Mouse (Mus musculus): ENCODE results near the gene Akr1c14. TPM values are rescaled to one million over a fixed set of nuclear protein-coding genes. Genes with fewer than 3 reads are reported as not detected.
"Not testable (repeated sequence)": the region's sequence is repeated elsewhere in the genome, so short reads cannot be mapped to it uniquely, and the experiment has no call there.

Akr1c14 gene
- 1 to 10 TPM; 3.0 to 3.5 TPM for total RNA-seq (2021)
- long read RNA-seq, experiment 1, partial matches to known transcripts, result 0 of 4 reads
- long read RNA-seq, experiment 1, other reads (novel, unspliced or antisense), result 0 of 4 reads
- long read RNA-seq, experiment 2, partial matches to known transcripts, result 1 of 6 reads
- long read RNA-seq, experiment 2, other reads (novel, unspliced or antisense), result 1 of 6 reads

DNA sequence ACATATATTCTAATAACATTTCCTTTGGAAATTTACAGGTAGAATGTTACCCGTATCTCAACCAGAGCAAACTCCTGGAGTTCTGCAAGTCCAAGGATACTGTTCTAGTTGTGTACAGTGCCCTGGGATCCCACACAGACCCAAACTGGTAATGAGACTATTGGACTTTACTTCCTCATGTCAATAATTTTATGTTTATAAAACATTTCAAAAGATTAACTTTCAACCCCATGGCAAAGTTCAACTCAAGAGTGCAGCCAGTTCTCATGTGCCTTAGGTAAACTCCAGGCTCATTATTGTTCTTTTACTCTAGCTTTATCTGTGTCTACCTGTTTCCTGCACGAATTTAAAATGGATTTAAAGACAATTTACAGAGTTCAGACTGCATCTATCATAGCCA is at the start of gene Akr1c14:
Gene Akr1c14 (plus strand): TSS at position 293 of the 400 bp plus-strand sequence.
- no peak for DNase-seq

DNA sequence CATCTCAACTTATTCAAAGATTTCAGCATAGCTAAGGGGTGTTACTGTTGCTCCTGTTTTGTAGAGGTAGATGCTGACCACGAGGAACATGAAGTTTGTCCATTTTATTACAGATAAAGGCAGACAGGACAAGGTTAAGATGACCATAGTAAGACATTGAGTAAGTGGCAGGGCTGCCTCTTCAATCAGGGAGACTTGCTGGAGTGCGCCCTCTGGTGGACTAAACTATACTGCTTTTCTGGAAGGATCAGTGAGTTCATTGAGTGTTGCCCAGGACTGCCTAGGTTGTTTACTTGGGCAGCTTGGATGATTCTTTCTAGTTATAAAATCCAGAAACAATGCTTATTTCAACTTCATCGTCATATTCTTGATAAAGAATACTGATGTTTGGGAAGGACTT is 47.1 kb upstream of the Akr1c14 start:
- DNase-seq, result peak; percentile 75

DNA sequence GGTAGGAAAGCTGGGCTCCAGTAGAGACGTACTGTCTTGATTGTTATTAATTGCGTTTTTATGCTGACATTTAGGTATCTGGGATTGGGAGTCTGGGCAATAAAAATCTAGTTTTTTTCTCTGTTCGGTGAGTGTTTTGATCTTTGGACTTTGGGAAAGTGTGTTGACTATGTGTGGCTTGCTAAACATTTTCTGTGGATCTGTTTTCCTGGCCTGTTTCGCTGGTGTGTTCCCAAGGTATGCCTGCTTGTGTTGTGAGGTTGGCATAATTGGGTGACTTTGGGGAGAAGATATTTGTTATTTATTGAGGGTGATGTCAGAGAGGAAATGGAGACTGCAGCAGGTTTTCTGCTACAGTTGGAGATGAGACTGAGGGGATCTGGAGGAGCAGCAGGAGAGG is 38.0 kb upstream of the Akr1c14 start:
- DNase-seq, result no peak

DNA sequence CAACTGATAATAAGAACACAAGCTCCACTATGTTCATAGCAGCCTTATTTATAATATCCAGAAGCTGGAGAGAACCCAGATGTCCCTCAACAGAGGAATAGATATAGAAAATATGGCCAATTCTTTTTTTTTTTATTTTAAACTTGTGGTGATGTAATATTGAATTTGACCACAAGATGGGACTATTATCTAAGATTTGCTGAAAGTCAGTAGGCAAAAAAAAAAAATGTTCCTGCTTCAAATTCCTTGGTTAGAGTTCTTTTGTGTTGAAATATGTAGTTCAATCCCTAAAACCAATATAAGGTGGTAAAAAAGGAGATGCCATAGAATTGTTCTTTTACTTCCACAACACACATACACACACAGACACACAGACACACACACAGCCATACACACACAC is 35.0 kb upstream of the Akr1c14 start:
- DNase-seq, result no peak

DNA sequence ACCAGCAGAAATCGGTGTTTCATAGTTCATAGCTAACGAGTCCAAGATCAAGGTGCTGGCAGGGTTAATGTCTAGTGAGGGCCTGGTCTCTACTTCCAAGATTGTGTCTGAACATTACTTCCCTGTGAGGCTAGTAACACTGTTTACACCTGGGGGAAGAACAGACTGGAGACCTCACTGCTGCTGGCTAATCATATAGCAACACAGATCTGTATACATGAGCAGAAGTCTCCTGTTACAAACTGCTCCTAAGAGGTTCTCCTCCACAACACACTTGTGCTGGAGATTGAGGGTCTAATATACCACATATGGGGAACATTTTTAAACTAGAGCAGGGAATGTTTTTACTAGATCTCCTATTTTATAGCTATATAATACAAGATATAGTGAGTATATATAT is 18.9 kb upstream of the Akr1c14 start:
- DNase-seq, result no peak

DNA sequence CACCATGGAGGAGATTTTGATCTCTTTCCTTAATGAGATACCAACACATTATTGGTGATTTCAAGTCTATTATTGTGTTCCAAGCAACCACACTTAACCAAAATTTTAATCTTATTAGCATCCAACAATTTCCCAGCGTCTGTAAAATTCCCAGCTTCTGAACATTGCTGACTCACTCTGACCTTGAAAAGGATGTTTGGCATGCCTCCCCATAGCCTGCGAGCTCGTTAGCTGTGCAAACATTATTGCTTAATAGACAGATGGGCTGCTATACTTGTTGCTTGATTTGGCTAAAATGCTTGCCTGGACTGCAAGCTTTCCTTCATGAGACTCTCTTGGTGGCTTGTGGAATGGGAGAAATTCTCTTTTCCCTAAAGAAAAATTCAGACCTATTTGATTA is 16.3 kb upstream of the Akr1c14 start:
- DNase-seq, result no peak

DNA sequence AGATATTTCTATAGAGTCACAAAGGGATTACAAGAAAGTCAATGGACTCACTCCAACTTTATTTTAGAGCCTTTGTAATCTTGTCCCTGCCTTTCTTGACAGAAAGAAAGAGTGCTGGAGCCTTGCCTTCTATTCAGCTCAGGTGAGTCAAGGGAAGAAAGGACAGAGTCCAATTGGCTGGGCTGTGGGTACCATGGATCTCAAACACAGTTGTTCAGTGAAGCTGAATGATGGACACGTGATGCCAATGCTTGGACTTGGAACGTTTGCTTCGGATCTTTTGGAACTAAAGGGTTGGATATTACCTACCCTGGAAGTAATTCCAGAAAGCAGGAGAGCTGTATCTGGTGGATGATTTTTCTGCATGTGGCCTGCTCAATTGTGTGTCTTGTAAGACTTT is 13.8 kb upstream of the Akr1c14 start:
- no peak for DNase-seq

DNA sequence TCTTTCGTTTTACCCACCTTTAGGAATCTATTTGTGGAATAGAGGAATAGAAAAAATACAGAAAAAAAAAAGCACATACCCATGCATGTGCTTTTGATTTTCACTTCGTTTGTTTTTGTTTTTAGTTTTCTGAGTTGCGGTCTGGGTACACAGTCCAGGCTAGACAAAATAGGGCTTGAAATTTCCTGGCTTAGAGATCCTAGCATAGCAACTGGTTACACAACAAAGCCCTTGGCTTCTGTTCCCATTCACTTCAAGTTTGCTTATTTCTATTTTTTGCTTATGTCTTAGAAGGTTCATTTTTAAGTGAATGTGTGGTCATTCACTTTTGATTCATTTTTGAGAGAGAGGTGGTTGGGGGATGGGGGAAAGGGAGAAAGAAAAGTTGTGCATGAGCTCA is 2.7 kb upstream of the Akr1c14 start:
- no peak for DNase-seq

DNA sequence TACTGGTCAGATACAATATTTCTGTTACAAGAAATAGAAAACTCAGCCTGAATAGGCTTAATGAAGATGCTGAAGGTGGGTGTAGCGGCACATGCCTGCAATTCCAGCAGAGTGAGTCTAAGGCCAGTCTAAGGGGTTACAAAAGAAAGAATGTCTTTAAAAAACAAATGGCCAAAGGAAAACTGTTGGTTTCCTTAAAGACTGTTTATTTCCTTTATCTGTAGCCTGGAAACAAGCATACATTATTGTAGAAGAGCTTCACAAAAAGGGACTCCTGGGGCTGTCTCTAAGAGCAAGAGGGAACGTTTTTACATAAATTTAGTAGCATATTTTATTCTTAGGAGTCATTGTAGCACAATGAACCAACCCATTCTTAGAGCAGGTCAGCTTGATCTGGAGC is 2.0 kb upstream of the Akr1c14 start:
- DNase-seq, result no peak

DNA sequence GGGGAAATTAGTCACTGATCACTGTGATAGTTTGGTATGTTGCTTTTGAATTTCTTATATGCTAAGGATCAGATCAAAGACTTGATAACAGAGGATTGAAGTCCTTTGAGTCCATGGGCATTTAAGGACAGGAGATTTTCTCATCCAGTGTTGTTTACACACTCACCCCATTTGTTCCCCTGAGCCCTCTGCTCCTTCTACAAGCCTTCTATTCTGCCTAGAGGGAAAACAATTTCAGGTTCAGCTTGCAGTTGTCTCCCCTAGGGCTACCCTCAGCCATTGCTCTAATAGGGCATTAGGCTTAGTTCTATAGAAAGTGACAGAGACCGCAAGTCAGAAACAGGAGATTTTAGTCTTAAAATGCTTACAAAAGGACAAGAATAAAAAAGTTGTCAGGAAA is 585 bp upstream of the Akr1c14 start:
- DNase-seq, result no peak

DNA sequence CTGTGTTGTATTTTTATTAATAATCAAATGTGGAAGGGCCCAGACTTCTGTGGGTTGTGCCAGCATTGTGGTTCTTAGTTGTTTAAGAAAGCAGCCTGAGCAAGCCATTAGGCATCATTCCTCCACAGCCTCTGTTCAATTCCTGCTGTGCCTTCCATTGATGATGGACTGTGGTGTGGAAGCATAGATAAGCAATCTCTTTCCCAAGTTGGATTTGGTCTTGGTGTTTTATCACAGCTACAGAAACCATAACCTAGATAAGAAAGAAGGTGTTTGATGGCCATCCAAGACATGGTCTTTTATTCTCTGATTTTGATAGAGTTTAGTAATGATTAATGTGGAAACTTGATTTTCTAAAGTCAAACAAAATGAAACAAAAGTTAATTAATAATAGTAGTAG is 844 bp downstream of the Akr1c14 start:
- DNase-seq, result no peak

DNA sequence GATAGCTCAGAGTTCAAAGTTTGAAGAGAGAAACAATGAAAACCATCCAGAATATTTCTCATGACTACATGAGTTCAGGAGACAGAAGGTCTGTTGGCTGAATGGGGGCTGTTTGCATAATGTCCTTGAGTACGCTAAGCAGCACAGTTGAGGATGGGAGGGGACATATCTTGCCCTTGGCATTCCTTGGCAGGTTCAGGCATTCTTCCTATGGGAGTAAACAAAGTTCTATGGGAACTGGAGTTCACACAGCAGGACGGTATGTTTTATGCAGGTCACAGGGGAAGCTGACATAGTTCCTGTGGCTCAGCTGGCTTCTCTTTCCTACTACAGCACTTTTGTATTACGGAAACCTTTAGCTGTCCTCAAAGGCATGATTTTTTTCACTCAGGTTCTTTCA is 6.6 kb downstream of the Akr1c14 start:
- DNase-seq, result no peak

DNA sequence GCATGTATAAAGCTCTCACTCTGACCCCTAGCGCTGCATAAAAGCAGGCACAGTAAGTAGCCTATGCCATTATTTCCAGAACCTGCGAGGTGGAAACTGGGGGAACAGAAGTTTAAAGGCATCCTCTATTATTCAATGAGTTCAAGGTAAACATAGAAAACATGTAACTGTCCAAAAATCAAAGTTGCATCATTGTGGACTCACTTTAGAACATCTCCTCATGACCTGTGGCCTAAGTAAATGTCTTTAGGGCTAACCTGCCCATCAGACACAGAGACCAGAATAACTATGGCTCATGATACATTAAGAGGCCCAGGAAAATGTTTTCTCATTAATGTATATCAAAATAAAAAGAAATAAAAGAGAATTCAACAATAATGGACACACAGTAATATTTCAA is 7.4 kb downstream of the Akr1c14 start:
- DNase-seq, result no peak

DNA sequence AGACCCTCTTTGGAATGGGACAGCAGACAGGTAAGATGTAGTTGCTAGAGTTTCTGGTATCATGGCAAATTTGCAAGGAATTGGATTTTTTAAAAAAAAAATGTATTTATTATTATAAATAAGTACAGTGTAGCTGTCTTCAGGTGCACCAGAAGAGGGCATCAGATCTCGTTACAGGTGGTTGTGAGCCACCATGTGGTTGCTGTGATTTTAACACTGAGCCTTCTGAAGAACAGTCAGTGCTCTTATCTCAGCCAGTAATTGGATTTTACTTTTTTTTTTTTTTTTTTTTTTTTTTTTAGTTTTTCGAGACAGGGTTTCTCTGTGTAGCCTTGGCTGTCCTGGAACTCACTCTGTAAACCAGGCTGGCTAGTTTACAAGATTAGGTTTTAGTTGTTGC is 9.4 kb downstream of the Akr1c14 start:
- DNase-seq, result not testable (repeated sequence)

DNA sequence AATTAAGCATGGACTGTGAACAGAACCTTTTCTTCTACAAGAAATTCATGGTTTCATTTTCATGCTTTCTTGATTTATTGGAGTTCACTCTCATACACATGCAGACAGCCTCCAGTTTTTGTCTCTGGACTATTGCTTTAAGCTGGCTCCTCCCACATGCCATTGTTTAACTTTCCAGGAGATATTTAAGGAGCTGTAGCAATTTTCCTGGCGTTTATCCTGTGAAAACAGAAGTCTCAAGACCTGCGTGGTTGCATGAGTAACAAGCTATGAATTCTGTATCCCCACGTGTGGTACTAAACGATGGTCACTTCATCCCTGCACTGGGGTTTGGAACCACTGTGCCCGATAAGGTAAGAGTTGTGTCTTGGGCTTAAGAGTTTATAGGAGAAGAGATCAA is 10.6 kb downstream of the Akr1c14 start:
- no peak for DNase-seq

DNA sequence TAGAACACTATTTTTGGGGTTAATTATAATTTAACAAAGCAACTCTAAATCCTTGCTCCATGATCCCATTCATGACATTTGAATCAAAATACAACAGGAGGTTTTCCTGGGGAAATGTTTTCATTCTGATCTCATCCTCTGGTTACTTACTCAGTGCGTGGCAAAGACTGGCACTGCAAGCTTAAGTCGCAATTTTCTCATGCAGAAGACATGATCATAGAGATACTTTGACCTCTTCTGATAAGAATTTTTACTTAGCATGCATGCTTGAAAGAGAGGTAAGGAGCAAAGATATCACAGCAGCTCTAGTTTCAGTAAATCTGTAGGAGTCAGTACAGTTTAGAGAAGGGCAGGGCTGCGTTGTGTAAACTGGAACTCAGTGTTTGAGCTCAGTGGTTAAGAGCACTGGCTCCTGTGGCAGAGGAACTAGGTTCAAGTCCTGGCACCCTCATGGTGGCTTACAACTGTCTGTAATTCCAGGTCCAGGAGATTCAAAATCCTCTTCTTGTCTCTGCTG is 11.5 kb downstream of the Akr1c14 start:
- DNase-seq, result no peak

DNA sequence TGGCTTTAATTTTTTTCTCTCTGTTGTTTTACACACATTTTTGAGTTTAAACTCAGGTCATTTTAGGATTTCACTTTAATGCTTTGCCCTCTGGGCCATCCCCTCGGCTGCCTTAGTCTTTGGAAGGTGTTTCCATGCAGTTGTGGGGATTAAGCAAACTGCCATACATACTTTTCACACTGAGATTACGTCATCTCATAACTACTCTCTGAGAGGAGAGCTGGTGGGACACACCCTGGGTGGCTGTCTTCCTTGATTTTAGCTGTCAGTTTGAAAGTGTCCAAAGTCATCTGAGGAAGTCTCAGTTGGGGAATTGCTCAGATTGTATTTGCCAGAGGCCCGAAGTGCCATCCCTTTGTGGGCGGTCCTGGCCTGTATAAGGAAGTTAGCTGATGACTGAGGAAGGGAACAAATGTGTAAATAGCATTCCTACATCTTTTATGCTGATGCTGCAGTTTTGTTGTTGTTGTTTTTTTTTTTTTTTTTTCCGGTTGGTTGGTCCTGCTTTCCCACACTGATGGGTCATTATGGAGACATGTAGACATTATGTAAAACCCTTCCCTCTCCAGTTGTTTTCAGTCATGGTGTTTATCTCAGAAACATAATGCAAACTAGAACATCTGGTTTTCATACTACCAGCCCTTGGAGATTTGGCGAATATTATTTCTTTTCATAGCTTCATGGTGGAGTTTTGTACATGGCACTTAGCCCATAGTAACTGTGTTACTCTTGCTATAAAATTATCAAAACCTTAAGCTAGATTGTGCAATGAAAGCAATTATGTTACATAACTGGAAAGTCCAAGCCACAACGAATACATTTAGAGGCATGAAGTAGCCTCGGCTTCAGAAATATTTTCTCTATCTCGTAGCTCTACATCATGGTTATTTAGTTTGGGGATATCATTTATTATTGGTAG is 28.0 kb downstream of the Akr1c14 start:
- no peak for DNase-seq

DNA sequence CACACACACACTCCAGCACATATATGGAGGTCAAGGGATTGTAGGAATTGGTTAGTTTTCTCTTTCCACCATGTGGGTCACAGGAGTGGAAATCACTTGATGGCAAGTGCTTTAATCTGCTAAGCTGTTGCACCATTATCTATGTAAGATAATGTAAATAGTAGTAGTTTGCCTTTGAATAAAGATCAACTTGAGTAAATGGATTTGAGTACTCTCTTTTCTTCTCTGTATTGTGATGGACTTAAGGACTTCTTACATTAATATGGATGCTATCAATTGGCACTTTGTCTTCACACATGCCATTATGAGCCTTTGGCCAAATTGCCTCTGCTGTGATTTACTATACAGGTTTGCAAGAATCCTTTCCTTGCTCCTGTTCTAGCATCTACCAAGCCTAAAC is 31.1 kb downstream of the Akr1c14 start:
- no peak for DNase-seq

DNA sequence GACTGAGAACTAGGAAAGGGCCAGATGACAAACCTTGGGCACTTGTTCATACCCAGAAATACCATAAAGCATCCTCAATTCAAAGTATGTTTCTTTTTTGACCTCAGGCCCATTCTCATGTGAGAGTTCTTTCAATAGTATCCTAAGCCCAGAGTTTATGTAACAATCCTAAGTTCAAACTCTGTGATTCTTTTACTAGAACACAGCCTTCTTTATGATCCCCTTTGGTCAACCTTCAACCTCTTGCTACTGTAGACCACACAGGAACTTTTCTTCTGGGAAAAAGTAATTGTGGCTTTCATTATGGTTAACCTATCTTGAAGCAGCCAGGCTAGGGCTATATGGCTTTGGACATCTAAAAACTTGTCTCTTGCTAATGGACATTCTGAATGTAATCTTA is 52.9 kb downstream of the Akr1c14 start:
- no peak for DNase-seq

DNA sequence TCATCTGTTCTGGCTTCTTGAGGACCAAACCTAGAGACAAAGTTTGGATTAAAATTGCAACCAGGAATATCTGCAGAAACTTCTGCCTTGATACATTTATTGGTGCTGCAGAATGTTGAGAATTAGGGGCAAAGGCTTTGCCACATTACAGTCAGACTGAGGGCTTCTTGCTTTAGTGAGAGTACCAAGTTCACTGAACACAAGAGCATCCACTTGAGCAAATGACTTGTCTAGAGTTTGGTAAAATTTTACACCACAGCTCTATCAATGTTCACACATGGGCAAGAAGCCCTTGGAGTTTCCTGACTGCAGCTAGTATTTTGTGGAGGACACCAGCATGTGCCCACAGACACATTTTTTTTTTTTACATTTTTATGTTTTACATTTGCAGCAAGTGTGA is 53.9 kb downstream of the Akr1c14 start:
- no peak for DNase-seq

DNA sequence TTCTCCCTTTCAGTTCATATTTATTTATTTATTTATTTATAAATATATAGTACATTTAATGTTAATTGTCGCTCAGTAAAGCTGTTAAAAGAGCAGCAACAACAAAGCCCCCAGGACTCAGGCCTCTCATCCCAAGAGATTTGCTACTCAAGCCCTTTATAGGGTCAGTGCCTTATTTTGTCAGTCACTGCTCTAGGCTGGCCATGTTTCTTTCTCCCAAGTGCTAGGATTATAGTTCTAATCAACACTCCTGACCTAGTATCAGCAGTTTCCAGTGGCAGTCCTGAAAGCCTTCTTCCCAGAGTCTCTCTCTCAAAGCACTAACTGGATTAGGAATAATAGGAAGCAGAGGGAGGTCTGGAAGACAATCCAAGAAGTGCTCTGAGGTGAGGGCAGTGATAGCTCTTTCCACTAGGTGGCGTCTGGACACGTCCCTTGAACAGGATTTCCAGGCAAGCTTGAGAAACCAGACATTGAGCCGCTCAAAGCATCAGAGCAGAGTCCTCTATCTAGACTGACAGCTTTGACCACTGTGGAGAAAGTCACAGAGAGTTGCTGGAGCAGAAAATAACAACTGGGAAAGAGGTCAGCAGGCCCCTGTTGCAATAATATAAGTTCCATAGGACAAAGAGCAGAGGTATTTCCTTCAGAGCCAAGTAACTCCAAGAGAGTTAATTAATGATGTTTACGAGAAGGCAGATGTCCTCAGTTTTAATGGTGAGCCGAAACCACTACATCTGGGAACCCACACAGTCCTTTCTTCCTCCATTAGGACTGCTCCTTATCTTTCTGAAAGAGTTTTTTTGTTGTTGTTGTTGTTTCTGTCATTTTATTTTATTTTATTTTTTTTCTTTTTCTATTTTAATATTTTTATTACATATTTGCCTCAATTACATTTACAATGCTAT is 61.7 kb downstream of the Akr1c14 start:
- peak; percentile 44 for DNase-seq

DNA sequence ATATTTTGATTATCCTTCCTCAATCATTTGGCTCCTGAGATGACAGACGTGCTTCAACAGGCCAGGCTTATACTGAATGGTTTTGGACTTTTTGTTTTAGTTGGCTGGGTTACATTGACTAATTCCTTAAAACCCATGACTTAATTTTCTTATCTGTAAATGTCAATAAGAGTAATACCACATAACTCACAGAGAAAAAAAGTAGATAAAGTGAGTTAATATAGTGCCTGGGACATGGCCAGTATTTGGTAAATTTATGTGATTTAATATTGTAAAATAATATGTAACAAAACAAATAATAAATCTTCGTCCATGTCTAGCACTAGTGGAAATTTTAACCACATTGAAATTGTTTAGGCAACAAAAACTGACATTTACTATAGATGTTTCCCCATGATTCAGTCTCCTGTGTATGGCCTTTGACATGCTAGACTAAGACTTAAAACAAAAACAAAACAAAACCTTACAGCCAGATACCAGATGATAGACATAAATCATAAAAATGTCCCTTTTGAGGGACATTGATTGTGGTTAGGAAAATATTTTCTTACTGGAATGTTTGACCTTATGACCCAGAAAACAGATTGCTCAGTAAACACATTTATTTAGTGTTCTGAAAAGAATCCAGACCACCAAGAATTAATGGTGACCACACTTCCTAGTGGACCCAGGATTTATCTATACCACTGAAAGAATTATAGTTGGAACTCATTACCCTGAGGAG is 70.5 kb downstream of the Akr1c14 start:
- no peak for DNase-seq

Data from gastrocnemius, postnatal 10 days (tissue).